Mouse (Mus musculus) urinary bladder, postnatal 25 days (tissue): Measurements from ENCODE around the gene Sost.
"Not testable (repeated sequence)": the region's sequence is repeated elsewhere in the genome, so short reads cannot be mapped to it uniquely, and the experiment has no call there.

ENCODE experiments used
- DNase-seq: peaks from one replicate; pipeline ENCODE4 v3.0.0; 2022; ENCODE audit warnings: low spot score

The Sost gene

DNA sequence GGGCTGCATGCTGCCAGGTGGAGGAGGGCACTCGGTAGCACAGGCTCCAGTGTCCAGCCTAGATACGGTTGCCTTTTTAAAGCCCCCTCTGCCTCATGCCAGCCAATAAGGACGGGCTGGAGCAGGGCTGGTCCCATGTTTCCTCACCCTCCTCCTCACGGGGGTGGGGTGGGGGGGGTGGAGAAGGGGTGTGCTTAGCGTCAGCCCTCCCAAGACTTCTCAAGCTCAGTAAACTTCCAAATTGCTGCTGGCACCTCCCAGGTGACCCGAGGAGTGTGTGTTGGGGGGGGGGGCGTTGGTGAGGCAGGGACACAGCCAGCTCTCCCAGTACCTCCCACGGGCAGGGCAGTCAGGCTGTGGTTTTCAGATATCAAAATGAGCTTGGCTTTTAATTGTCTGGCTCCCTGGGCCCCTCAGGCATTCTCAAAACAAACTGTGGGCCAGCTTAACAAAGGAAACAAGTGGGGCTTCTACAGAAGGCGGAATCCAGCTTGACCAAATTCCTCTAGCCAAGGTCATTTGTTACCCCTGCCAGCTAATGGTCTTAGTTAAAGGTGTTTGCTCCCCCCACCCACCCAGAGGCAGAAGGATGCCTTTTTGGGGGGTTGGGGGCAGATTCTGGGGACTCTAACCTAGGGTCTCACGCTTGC lies at the start of gene Sost:
Gene Sost, minus strand, starts transcription at position 51 of the 650 bp plus-strand sequence.
- DNase-seq, result no peak

DNA sequence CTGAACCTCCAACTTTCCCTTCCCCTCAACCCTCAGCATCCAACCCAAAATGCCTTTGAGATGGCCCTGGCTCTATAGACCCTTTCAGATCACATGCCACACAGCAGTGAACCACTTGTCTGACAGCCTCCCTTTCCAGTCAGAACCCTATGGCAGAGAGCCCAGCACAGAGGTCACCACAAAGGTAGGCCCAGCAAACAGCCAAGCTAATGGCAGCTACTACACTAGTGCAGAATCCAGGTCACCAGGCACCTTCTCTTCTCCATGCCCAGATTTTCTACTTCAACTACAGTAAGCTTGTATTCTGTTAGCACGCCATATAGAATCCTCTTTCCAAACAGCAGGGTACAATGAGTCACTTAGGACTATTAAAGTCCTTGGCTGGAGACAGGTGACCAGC lies 49.3 kb upstream of the Sost start:
- no peak for DNase-seq

GRCm38 (mm10) chr11:102015472-102015871 lies 48.7 kb upstream of the Sost start:
- DNase-seq, result no peak

- DNase-seq, result no peak
Measured at GRCm38 (mm10) chr11:102013201-102013600, 46.4 kb upstream of the Sost start.

GRCm38 (mm10) chr11:102011510-102011909 lies 44.7 kb upstream of the Sost start:
- no peak for DNase-seq

GRCm38 (mm10) chr11:102010140-102010539 lies 43.3 kb upstream of the Sost start:
- no peak for DNase-seq

DNA sequence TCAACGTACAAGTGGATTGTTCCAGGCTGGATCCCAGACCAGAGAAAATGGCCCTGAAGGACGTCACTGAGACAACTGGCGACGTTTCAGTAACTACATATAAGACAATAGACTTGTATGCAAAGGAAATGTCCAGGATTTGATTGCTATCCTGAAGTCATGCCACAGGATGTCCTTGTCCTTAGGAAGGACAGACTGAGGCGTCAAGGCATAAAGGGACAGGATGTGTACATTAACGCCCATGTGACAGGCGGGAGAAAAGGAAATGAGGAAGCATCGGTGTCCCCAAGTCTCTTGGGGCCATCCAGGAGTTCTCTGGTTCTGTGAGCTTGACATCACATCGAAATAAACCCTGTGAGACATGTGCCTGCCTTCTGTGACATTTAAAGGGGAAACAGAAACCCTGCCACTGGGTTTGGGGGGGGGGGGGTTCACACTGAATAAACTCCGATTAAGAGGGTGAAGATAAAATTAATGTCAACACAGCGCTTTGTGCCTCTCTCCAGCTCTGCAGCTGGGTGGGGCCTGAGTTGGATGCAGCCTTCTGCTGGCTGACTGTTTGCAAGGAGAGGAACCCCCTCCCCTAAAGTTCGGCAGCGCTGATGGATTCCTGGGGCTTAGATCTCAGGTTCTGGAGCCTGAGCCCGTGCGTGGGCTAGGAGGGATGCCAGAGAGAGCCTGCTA lies 42.3 kb upstream of the Sost start:
- no peak for DNase-seq

DNA sequence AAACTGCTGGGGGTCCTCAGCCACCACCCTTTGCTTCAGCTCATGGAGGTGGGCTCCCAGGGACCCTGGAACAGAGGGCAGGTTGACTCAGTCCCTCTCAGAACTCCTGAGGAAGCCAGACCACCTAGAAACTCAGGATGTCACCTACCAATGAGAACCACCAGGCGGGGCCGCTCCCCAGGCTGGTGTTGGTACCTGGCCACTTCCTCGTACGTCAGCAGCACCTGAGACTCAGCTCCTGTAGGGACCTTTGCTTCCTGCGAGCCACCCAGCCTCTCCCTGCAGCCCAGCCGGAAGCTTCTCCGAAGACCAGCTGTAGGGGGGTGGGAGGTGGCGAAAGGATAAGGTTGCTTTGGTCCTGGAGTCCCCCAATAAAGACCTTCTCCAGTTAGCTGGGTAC lies 41.6 kb upstream of the Sost start:
- DNase-seq, result no peak

DNA sequence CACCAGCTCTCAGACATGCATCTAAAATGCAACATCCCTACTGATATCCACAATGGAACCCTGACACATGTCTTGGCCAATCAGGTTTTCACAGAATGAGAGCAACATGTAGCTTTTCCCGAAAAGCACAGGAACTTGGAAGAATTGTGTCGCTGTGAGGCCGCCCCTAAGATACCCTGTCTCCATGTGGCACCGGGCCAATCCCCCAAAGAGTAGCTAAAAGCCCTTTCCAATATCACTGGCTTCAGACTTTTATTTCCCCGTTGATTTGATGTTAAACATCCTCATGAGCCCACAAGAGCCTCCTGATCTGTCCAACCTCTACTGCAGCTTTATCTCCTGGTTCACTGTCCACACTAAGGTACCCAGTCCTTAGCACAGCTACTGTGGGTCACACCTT lies 39.9 kb upstream of the Sost start:
- DNase-seq, result no peak

- DNase-seq, result no peak
Measured at GRCm38 (mm10) chr11:102006271-102006670, 39.5 kb upstream of the Sost start.

GRCm38 (mm10) chr11:102004251-102004650 lies 37.4 kb upstream of the Sost start:
- DNase-seq, result no peak

DNA sequence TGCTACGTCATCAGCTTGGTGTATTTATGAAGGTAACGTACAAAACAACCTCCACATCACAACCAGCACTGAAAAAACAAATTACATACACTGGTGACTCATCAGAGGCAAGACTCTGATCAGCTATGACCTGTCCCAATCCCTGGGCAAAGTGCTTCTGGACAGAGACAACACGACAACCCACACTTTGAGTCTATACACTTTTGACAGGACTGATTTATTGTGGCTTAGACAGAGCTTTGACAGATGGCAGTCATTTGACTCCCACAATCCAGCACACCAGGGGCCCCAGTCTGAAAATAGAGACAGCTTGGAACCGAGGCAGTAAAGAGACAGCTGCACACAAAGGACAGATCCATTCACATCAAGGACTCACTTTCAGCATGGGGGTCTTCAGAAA lies 32.7 kb upstream of the Sost start:
- DNase-seq, result no peak

GRCm38 (mm10) chr11:101998258-101998657 lies 31.4 kb upstream of the Sost start:
- DNase-seq, result no peak

GRCm38 (mm10) chr11:101995938-101996337 lies 29.1 kb upstream of the Sost start:
- DNase-seq, result no peak

- DNase-seq, result no peak
Measured at GRCm38 (mm10) chr11:101994100-101994499, 27.3 kb upstream of the Sost start.

DNA sequence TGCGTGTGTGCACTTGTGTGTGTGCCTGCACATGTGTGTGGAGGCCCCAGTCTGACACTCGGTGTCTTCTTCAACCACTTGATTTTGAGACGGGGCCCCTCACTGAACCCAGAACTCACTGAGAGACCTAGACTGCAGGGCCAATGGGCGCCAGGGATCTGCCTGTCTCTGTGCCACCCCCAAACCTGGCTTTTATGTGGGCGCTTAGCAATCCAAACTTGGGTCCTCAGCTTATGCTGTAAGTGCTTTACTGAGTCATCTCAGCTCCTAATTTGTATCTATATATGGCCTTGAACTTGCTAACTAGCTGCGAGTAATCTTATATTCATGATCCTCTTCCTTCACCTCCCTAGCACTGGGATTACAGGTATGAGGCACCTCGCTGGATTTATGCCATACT lies 25.6 kb upstream of the Sost start:
- no peak for DNase-seq

DNA sequence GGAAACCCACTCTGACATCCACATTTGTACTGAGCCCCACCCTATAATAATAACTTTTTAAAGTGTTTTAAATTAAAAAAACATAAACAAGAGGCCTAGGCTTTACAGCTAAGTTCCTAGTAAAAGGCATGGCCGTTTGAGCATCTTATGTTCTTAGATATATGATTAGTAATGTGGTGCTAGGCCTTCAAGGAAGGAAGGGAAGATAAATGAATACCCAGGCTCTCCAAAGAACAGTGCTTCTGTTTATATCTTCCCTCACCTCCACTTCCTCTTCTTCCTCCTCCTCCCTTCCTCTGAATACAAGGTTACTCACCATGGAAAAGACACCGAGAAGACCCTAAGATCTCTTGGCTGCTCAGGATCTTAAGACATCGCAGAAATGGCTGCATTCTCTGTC lies 25.0 kb upstream of the Sost start:
- no peak for DNase-seq

DNA sequence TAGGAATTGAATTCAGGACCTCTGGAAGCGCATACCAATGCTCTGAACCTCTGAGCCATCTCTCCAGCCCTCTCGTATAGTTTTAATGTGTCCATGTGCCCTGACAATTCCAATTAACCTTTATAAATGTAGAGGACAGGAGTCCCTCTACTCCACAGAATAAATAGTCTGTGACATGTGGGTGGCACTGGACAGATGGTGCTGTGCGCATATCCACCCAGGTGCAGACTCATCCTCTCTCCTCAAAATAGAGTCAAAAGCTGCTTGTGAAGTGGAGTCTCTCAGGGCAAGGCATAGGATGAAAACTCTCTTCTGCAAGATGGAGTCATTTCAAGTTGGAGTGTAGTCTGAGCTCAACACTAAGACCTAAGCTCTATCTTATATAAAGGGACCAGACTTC lies 23.4 kb upstream of the Sost start:
- DNase-seq, result no peak

DNA sequence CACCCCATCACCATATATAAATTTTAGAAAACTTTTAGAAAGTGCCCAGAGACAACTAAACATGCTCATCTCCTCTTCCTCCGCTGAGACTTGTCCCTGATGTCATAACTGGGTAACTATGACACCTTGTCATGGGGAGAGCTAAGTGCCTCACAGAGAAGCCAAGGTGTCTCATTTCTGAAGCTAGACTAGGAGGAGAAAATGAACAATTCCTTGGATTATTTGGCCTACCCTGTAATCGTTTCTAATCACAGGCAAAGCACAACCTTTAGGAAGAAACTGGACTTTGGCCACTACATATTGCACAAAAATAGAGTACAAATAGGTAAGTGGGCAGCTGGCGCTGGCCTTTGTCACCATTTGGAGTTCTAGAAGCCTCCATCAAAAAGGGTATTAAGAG lies 20.1 kb upstream of the Sost start, which contains the start of gene Dusp3:
Gene Dusp3, minus strand, starts transcription at position 101 of the 400 bp plus-strand sequence.
- no peak for DNase-seq

- DNase-seq, result peak; percentile 74
Measured at GRCm38 (mm10) chr11:101985990-101986389, 19.2 kb upstream of the Sost start.

DNA sequence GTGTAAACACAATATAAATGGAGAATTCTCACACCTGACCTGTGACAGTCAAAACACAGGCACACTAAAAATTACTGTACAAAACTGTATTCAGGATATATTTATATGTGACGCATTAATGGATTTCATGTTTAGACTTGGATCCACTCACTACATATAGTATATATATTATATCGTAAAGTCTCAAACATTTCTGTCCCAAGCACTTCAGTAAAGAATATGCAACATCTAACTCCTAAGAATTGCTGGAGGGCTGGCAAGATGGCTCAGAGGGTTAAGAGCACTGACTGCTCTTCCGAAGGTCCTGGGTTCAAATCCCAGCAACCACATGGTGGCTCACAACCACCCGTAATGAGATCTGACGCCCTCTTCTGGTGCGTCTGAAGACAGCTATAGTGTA lies 18.6 kb upstream of the Sost start:
- DNase-seq, result not testable (repeated sequence)

GRCm38 (mm10) chr11:101984054-101985025 lies 17.5 kb upstream of the Sost start, which contains the start of gene Cfap97d1:
Gene Cfap97d1 (plus strand): TSS chr11:101984279.
- peak; percentile 90 for DNase-seq
